Mouse (Mus musculus) urinary bladder, adult 2 months (tissue): ENCODE results near the gene Ctnna3. TPM values are rescaled to one million over a fixed set of nuclear protein-coding genes. Genes with fewer than 3 reads are reported as not detected.
"Not testable (repeated sequence)": the region's sequence is repeated elsewhere in the genome, so short reads cannot be mapped to it uniquely, and the experiment has no call there.

Source experiments
- DNase-seq: peaks from one replicate; pipeline ENCODE4 v3.0.0; 2022; ENCODE audit warnings: low spot score
- polyA plus RNA-seq: library from polyadenylated mRNA; depleted of rRNA; stranded (reverse); fragments of >200 nt; gene quantifications from 2 replicates; pipeline ENCODE4 v1.2.3, GENCODE M21; 2012; rRNA removed

The Ctnna3 gene
- polyA plus RNA-seq, result 0.48 and 0.69 TPM in 2 replicates

- DNase-seq, result peak; percentile 71
Measured at GRCm38 (mm10) chr10:63429785-63430305, at the start of gene Ctnna3. Gene Ctnna3, plus strand, starts transcription at chr10:63430098.

- no peak for DNase-seq
Measured at GRCm38 (mm10) chr10:63381498-63382280, 48.2 kb upstream of the Ctnna3 start, which contains the start of gene Sirt1. Gene Sirt1, minus strand, starts transcription at chr10:63381704.

- peak; percentile 29 for DNase-seq
Measured at GRCm38 (mm10) chr10:63382372-63383279, 47.3 kb upstream of the Ctnna3 start, which contains the start of gene Dnajc12. Gene Dnajc12, plus strand, starts transcription at chr10:63382443.

GRCm38 (mm10) chr10:63385897-63386296, 44.0 kb upstream of the Ctnna3 start:
- DNase-seq, result not testable (repeated sequence)

- DNase-seq, result peak; percentile 59
Measured at GRCm38 (mm10) chr10:63386444-63386843, 43.5 kb upstream of the Ctnna3 start.

GRCm38 (mm10) chr10:63386991-63387390, 42.9 kb upstream of the Ctnna3 start:
- DNase-seq, result no peak

GRCm38 (mm10) chr10:63388948-63389347, 41.0 kb upstream of the Ctnna3 start:
- no peak for DNase-seq

- no peak for DNase-seq
Measured at GRCm38 (mm10) chr10:63396963-63397362, 32.9 kb upstream of the Ctnna3 start.

GRCm38 (mm10) chr10:63402731-63403504, 27.0 kb upstream of the Ctnna3 start:
- no peak for DNase-seq

GRCm38 (mm10) chr10:63403636-63404035, 26.3 kb upstream of the Ctnna3 start:
- DNase-seq, result no peak

- no peak for DNase-seq
Measured at GRCm38 (mm10) chr10:63410162-63410956, 19.5 kb upstream of the Ctnna3 start.

GRCm38 (mm10) chr10:63411674-63412073, 18.2 kb upstream of the Ctnna3 start:
- not testable (repeated sequence) for DNase-seq

- DNase-seq, result no peak
Measured at GRCm38 (mm10) chr10:63412756-63413155, 17.1 kb upstream of the Ctnna3 start.

- no peak for DNase-seq
Measured at GRCm38 (mm10) chr10:63415287-63415686, 14.6 kb upstream of the Ctnna3 start.

- DNase-seq, result no peak
Measured at GRCm38 (mm10) chr10:63415850-63416249, 14.0 kb upstream of the Ctnna3 start.

- DNase-seq, result no peak
Measured at GRCm38 (mm10) chr10:63417061-63417460, 12.8 kb upstream of the Ctnna3 start.

- no peak for DNase-seq
Measured at GRCm38 (mm10) chr10:63421739-63422735, 7.9 kb upstream of the Ctnna3 start, which contains the start of gene Gm7075. Gene Gm7075, minus strand, starts transcription at chr10:63421789.

GRCm38 (mm10) chr10:63422736-63422992, 7.2 kb upstream of the Ctnna3 start:
- DNase-seq, result no peak
